Mouse (Mus musculus) G1E (cell line): ENCODE measurements around the gene Ptpn11.

ENCODE experiments used
- CTCF ChIP-seq: IDR thresholded peaks from 2 replicates; pipeline ENCODE4 v1.5.1; 2012; ENCODE audit warnings: low read depth, low read length, inconsistent platforms, mixed read lengths
- GATA2 ChIP-seq: IDR thresholded peaks from 2 replicates; pipeline ENCODE4 v1.6.1; 2012; ENCODE audit warnings: low read depth, low read length, inconsistent platforms, borderline replicate concordance
- POLR2AphosphoS5 ChIP-seq: IDR thresholded peaks from 2 replicates; pipeline ENCODE4 v1.6.1; 2012; ENCODE audit warnings: low read depth, low read length, inconsistent platforms; ENCODE audit not compliant: insufficient replicate concordance
- TAL1 ChIP-seq: conservative IDR thresholded peaks from 2 replicates; pipeline ENCODE4 v1.6.1; 2012; ENCODE audit warnings: low read depth, low read length, inconsistent platforms, mixed read lengths

DNA sequence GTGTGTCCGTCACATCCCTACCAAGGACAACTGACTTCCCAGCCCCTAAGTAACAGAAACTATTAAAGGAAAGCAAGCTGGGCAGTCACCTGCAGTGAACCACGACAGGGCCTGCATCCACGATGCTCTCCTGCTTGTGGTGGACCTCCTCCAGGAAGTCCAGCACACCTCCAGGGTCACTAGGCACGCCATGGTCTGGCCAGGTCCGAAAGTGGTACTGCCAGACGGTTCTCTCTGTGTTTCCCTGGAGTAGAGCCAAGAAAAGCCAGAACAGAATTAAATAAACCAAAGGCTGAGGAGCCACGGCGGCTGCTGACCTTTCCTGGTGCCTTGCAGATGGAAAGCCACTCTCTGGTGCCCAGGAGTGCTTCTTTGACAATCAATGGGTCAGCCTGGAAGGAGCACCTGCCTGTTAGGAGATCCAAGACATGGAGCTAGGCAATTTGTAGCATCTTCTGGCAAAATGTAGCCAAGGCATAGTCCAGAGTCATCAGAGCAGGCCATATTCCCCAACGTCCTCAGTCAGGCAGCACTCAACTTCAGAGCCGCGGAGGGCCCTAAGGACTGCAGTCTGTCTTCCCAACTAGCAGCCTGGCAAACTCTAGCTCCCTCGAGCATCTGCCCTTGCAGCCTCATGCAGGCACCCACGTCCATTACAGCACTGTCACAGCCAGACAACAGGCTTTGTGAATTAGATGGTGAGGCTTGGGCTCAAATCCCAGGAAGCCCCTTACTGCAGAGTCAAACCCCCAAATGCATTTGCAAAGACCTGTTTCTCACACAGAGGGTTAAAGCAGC lies 46.6 kb downstream of the Ptpn11 start:
- TF ChIP-seq GATA2, result no peak
- TF ChIP-seq CTCF, result no peak
- TF ChIP-seq POLR2AphosphoS5, result no peak
- TF ChIP-seq TAL1, result no peak
